Mouse (Mus musculus) hematopoietic stem cell, adult 5-6 weeks (primary cell): Measurements from ENCODE around the gene Hspg2. TPM values are rescaled to one million over a fixed set of nuclear protein-coding genes. Genes with fewer than 3 reads are reported as not detected.

Source experiments
- ATAC-seq, 2 experiments: fragments of 125-278 bp in 1 of 2; replicated peaks in 1 of 2; 2 replicates each; pipeline ENCODE4 v1.8.0; 2016 to 2017; ENCODE audit warnings: inconsistent platforms in 2 of 2, mild to moderate bottlenecking in 2 of 2, moderate number of reproducible peaks in 2 of 2, low read depth in 1 of 2, moderate TSS enrichment in 1 of 2; ENCODE audit not compliant: low FRiP score in 2 of 2, poor library complexity in 2 of 2, severe bottlenecking in 2 of 2, insufficient read depth in 1 of 2, low TSS enrichment in 1 of 2
- total RNA-seq: library from RNA; stranded (forward); fragments of 172-1452, 232-1000 nt; gene quantifications from 2 replicates; pipeline ENCODE4 v1.2.3, GENCODE M21; 2017

The Hspg2 gene
- total RNA-seq, 1 experiment from 2014 or later: not detected

- no peak for ATAC-seq
Measured at GRCm38 (mm10) chr4:137475271-137476050, 6.9 kb downstream of the Hspg2 start.

- ATAC-seq: no peak
Measured at GRCm38 (mm10) chr4:137476065-137476760, 7.6 kb downstream of the Hspg2 start.

- no peak for ATAC-seq
Measured at GRCm38 (mm10) chr4:137476761-137477237, 8.2 kb downstream of the Hspg2 start.

GRCm38 (mm10) chr4:137477611-137478010 is 9.0 kb downstream of the Hspg2 start:
- no peak for ATAC-seq

GRCm38 (mm10) chr4:137478306-137478705 is 9.7 kb downstream of the Hspg2 start:
- ATAC-seq: no peak

GRCm38 (mm10) chr4:137479757-137480156 is 11.2 kb downstream of the Hspg2 start:
- ATAC-seq: no peak

GRCm38 (mm10) chr4:137480191-137480992 is 11.8 kb downstream of the Hspg2 start:
- ATAC-seq: no peak

- no peak for ATAC-seq
Measured at GRCm38 (mm10) chr4:137480993-137481340, 12.4 kb downstream of the Hspg2 start.

GRCm38 (mm10) chr4:137481381-137482030 is 12.9 kb downstream of the Hspg2 start:
- ATAC-seq: no peak

GRCm38 (mm10) chr4:137483871-137484270 is 15.3 kb downstream of the Hspg2 start:
- peak; percentile 17 to 51; a peak in 3 of 4 replicates for ATAC-seq

GRCm38 (mm10) chr4:137484586-137484985 is 16.0 kb downstream of the Hspg2 start:
- no peak for ATAC-seq

- no peak for ATAC-seq
Measured at GRCm38 (mm10) chr4:137485258-137485960, 16.8 kb downstream of the Hspg2 start.

- no peak for ATAC-seq
Measured at GRCm38 (mm10) chr4:137486081-137487014, 17.8 kb downstream of the Hspg2 start.

- ATAC-seq: no peak
Measured at GRCm38 (mm10) chr4:137487286-137488000, 18.9 kb downstream of the Hspg2 start.

GRCm38 (mm10) chr4:137488038-137488437 is 19.5 kb downstream of the Hspg2 start:
- no peak for ATAC-seq
